Mouse (Mus musculus) neutrophil, adult 65 days (primary cell): ENCODE measurements around the gene Lrrc46. TPM values are rescaled to one million over a fixed set of nuclear protein-coding genes. Genes with fewer than 3 reads are reported as not detected.

Experiments used
- total RNA-seq: library from RNA; stranded (reverse); gene quantifications from 2 replicates; pipeline ENCODE4 v1.2.4, GENCODE M21; 2023

Gene Lrrc46
- total RNA-seq: 0.79 and 1.0 TPM in 2 replicates

GRCm38 (mm10) chr11:97041022-97041899 lies at the start of gene Lrrc46, which contains the start of gene Mrpl10:
Gene Lrrc46 (minus strand): TSS chr11:97041407.
Gene Mrpl10 (plus strand): TSS chr11:97041560.

GRCm38 (mm10) chr11:97050216-97050943 lies 9.2 kb upstream of the Lrrc46 start, which contains the start of gene Osbpl7:
Gene Osbpl7 (plus strand): TSS chr11:97050628.

GRCm38 (mm10) chr11:97029686-97030417 lies 11.4 kb downstream of the Lrrc46 start, which contains the start of gene Scrn2:
Gene Scrn2 (plus strand): TSS chr11:97029938.

GRCm38 (mm10) chr11:97013121-97013670 lies 28.0 kb downstream of the Lrrc46 start, which contains the start of gene Sp6:
Gene Sp6 (plus strand): TSS chr11:97013394.

Other genes starting within 250 kb of the Lrrc46 start
- gene Nfe2l1, start 211.4 kb downstream of the Lrrc46 start, total RNA-seq: 47.8 and 48.7 TPM in 2 replicates
- not detected in 2 replicates for gene Copz2, start 191.5 kb downstream of the Lrrc46 start, total RNA-seq
- gene Cdk5rap3, start 124.9 kb downstream of the Lrrc46 start, total RNA-seq: 30.6 and 32.3 TPM in 2 replicates
- 0.25 TPM in 1 of 2 replicates, not detected in the other for gene Prr15l, start 113.3 kb downstream of the Lrrc46 start, total RNA-seq
- gene Pnpo, start 97.4 kb downstream of the Lrrc46 start, total RNA-seq: 9.1 and 11.7 TPM in 2 replicates
- gene Sp2, start 58.4 kb downstream of the Lrrc46 start, total RNA-seq: 28.5 and 33.6 TPM in 2 replicates
- not detected in 2 replicates for gene Sp6, start 28.0 kb downstream of the Lrrc46 start, total RNA-seq
- gene Scrn2, start 11.5 kb downstream of the Lrrc46 start, total RNA-seq: 0.93 and 1.6 TPM in 2 replicates
- gene Mrpl10, start 153 bp upstream of the Lrrc46 start, total RNA-seq: 35.7 and 42.5 TPM in 2 replicates
- 26.7 and 33.3 TPM in 2 replicates for gene Osbpl7, start 9.2 kb upstream of the Lrrc46 start, total RNA-seq
- gene Tbx21, start 73.9 kb upstream of the Lrrc46 start, total RNA-seq: not detected in 2 replicates
- gene Tbkbp1, start 110.1 kb upstream of the Lrrc46 start, total RNA-seq: 41.1 and 50.6 TPM in 2 replicates
- 70.1 and 104 TPM in 2 replicates for gene Kpnb1, start 146.5 kb upstream of the Lrrc46 start, total RNA-seq
- gene Npepps, start 239.2 kb upstream of the Lrrc46 start, total RNA-seq: 175 and 265 TPM in 2 replicates